Mouse (Mus musculus) frontal cortex, postnatal 14 days (tissue): ENCODE results near the gene Skap2.

Source experiments
- DNase-seq, 2 experiments: peaks; one replicate each; pipeline ENCODE4 v3.0.0; 2022; ENCODE audit warnings: low spot score in 2 of 2

Skap2 gene

GRCm38 (mm10) chr6:52012409-52013244, at the start of gene Skap2:
Gene Skap2, minus strand, starts transcription at chr6:52012549.
- DNase-seq, result peak; percentile 97

GRCm38 (mm10) chr6:52058899-52059448, 46.6 kb upstream of the Skap2 start:
- DNase-seq, result no peak

GRCm38 (mm10) chr6:52058120-52058519, 45.8 kb upstream of the Skap2 start:
- DNase-seq, result no peak

GRCm38 (mm10) chr6:52053567-52054561, 41.5 kb upstream of the Skap2 start:
- DNase-seq, result no peak

GRCm38 (mm10) chr6:52050062-52050461, 37.7 kb upstream of the Skap2 start:
- DNase-seq, result no peak

- DNase-seq, result no peak
These were observed 33.2 kb upstream of the Skap2 start for GRCm38 (mm10) chr6:52045517-52045916.

- DNase-seq, result no peak
These were observed 23.7 kb upstream of the Skap2 start for GRCm38 (mm10) chr6:52036077-52036476.

GRCm38 (mm10) chr6:52031181-52031580, 18.8 kb upstream of the Skap2 start:
- DNase-seq, result no peak

GRCm38 (mm10) chr6:52028131-52028530, 15.8 kb upstream of the Skap2 start:
- DNase-seq, result no peak

GRCm38 (mm10) chr6:52027181-52027580, 14.8 kb upstream of the Skap2 start:
- no peak for DNase-seq

- no peak for DNase-seq
These were observed 13.9 kb upstream of the Skap2 start for GRCm38 (mm10) chr6:52026281-52026680.

GRCm38 (mm10) chr6:52024730-52025129, 12.4 kb upstream of the Skap2 start:
- no peak for DNase-seq

GRCm38 (mm10) chr6:52022363-52022762, 10.0 kb upstream of the Skap2 start:
- DNase-seq, result no peak

GRCm38 (mm10) chr6:52020276-52020675, 7.9 kb upstream of the Skap2 start:
- DNase-seq, result no peak

- no peak for DNase-seq
These were observed 1.0 kb upstream of the Skap2 start for GRCm38 (mm10) chr6:52013245-52013945.

- DNase-seq, result no peak
These were observed 565 bp downstream of the Skap2 start for GRCm38 (mm10) chr6:52011559-52012408.

GRCm38 (mm10) chr6:52009385-52009784, 3.0 kb downstream of the Skap2 start:
- DNase-seq, result no peak

- no peak for DNase-seq
These were observed 3.6 kb downstream of the Skap2 start for GRCm38 (mm10) chr6:52008757-52009156.

GRCm38 (mm10) chr6:52006649-52007218, 5.6 kb downstream of the Skap2 start:
- no peak for DNase-seq

GRCm38 (mm10) chr6:52005963-52006648, 6.2 kb downstream of the Skap2 start:
- no peak for DNase-seq
